Mouse (Mus musculus): ENCODE measurements around the gene Sorbs1. TPM values are rescaled to one million over a fixed set of nuclear protein-coding genes. Genes with fewer than 3 reads are reported as not detected.

Gene Sorbs1
- total RNA-seq, 1 experiment from 2014 or later: 12.4 TPM

DNA sequence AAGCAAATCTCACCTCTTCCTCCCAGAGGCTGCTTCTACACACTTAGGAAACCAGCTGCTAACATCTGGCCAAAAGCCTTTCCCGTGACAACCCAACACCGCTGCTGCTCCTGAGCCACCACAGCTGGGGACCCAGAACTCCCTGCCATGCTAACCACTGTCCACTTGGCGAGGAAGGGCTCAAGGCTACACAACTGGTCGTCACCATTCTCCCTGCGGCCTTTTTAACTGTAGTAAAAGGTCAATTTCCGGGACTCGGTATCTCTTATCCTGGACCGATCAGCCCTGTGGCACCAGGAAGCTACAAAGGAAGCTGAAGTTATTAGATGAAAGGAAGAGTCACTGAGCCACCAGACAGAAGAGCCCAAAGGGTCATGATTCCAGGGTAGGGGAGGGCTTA, 22.8 kb downstream of the Sorbs1 start:
- ATAC-seq (replicated peaks; ENCODE audit: insufficient number of reproducible peaks, low FRiP score, low TSS enrichment, poor library complexity, severe bottlenecking): no peak

GRCm38 (mm10) chr19:40489633-40490032, 23.9 kb downstream of the Sorbs1 start:
- no peak for ATAC-seq (replicated peaks; ENCODE audit: insufficient number of reproducible peaks, low FRiP score, low TSS enrichment, poor library complexity, severe bottlenecking)

DNA sequence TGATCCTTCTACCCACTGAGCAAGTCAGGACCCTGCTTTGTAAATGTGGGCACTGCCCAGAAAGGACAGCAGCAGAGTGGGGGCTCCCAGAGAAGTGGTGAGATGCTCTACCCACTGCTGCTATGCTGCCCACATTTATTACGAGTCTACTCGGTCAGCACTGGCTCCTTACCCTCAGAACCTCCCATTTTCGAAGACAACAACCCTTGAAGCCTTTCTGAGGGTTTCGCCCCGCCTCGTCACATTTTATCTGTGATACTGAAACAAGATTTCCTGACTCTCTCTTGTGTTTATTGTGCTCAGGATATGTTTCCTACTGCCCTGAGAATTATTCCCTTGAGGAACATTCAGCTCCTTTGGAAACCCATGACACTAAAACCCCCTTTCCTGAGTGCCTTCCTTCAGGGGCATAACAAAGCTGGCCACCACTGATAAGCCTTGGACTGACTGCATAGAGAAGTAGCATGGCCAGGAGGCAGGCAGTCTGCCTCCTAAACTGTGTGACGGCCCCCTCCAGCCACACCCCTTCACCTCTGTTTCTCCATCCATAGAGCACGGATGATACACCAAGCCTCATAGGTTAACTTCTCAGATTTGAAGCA, 24.6 kb downstream of the Sorbs1 start:
- no peak for ATAC-seq (replicated peaks; ENCODE audit: insufficient number of reproducible peaks, low FRiP score, low TSS enrichment, poor library complexity, severe bottlenecking)

DNA sequence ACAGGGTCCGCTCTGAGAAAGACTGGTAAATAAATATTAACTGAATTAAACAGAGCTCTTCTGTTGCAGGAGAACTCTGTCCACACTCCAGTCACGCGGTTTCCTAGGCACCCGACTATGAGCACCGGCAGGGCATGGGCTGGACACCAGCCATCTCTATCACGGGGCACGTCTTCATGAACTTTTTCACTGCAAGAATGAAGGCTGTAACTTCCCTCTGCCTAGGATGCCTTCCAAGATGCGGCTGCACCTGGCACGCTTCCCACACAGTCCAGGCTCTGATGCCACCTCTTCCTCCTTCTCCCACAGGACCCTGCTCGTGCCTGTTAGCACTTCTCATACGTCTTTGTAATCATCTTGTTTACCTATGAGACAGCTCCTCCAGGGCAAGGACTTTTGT, 26.0 kb downstream of the Sorbs1 start:
- ATAC-seq (replicated peaks; ENCODE audit: insufficient number of reproducible peaks, low FRiP score, low TSS enrichment, poor library complexity, severe bottlenecking): no peak

DNA sequence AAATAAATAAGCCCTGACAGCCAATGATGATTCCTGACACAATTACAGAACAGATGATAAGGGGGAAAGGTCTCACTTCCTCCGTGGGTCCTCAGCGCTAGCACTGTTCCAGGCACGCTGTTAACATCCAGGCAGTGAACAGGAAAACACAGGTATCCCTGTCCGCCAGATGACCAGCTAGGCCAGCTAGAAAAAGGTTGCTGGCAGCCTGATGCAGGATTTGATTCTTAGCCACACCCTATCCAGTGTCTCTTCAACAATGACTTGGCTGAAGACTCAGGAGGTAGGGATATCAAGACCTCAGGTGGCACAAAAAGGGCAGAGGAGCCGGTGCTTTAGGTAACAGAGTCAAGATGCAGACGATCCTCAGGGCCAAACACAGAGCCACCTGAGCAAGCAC, 32.5 kb downstream of the Sorbs1 start:
- ATAC-seq (replicated peaks; ENCODE audit: insufficient number of reproducible peaks, low FRiP score, low TSS enrichment, poor library complexity, severe bottlenecking): no peak

DNA sequence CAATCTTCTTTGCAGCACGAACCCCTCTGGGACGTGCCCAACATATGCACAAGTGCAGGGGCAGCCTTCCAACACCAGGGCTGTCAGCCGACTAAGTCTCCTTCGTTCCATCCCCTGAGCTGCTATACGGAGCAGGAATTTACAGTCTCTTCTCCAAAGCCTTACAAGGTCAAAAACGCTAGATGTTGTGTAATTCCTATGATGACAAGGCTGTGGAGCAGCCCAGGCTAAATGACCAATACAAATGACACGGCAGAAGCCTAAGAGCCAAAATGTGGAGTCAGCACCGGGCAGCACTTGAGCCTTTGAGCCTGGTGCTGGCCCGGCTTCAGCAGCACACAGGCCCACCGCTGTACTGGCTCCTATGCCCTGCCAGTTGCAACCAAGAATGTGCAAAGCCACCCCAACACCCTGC, 35.4 kb downstream of the Sorbs1 start:
- no peak for ATAC-seq (replicated peaks; ENCODE audit: insufficient number of reproducible peaks, low FRiP score, low TSS enrichment, poor library complexity, severe bottlenecking)

GRCm38 (mm10) chr19:40477445-40477941, 36.1 kb downstream of the Sorbs1 start:
- no peak for ATAC-seq (replicated peaks; ENCODE audit: insufficient number of reproducible peaks, low FRiP score, low TSS enrichment, poor library complexity, severe bottlenecking)

GRCm38 (mm10) chr19:40476491-40476890, 37.1 kb downstream of the Sorbs1 start:
- no peak for ATAC-seq (replicated peaks; ENCODE audit: insufficient number of reproducible peaks, low FRiP score, low TSS enrichment, poor library complexity, severe bottlenecking)

DNA sequence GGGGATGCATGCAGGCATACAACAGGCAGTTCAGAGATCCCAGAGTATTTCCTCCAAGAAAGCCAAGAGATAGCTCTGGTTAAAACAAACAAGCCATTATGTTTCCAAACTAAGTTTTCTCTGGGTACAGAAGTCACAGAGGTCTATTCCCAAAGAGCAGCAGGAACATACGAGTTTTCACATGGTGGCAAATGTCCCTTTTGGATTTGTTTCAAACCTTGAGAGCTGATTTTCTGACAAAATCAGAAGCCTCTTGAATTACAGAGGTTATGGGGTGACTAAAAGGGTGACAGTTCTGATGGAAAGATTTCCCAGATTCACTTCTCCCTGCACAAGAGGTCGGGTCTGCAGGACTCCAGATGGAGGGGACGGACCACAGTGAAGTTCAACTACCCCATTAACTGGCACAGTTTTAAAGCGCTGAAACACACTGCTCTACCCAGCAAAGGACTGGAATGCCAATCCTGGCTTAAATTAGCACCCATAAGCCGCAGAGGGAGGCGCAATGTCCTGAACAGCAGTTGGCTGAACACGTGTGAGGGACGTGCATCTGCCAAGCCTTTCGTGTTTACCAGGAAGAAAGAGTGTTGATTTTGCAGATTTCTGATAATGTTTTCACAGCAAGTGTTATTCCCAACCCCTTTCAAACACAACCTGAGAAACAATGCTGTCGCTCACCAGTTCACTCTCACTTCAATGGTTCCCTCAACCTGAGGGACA, 41.9 kb downstream of the Sorbs1 start:
- no peak for ATAC-seq (replicated peaks; ENCODE audit: insufficient number of reproducible peaks, low FRiP score, low TSS enrichment, poor library complexity, severe bottlenecking)

DNA sequence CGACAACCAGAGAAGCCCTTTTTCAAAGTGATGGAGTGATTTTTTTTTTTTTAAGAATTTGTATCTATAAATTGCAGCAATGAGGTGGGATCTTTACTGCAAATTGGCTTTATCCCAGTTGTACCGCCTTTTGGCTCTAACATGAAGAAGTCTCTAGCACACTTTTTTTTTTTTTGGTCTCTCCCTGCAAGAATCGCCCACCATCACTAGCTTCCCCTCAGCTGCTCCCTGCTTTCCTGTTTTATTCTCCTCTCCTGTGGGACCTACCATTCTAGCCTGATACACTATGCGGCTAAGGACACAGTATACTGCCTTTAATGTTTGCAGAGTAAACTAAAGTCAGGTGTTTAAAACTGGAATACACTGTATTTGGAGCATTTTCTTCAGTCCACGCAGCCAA, 43.8 kb downstream of the Sorbs1 start:
- ATAC-seq (replicated peaks; ENCODE audit: insufficient number of reproducible peaks, low FRiP score, low TSS enrichment, poor library complexity, severe bottlenecking): no peak

- ATAC-seq (replicated peaks; ENCODE audit: insufficient number of reproducible peaks, low FRiP score, low TSS enrichment, poor library complexity, severe bottlenecking): no peak
Measured at GRCm38 (mm10) chr19:40468308-40468707, 45.3 kb downstream of the Sorbs1 start.

DNA sequence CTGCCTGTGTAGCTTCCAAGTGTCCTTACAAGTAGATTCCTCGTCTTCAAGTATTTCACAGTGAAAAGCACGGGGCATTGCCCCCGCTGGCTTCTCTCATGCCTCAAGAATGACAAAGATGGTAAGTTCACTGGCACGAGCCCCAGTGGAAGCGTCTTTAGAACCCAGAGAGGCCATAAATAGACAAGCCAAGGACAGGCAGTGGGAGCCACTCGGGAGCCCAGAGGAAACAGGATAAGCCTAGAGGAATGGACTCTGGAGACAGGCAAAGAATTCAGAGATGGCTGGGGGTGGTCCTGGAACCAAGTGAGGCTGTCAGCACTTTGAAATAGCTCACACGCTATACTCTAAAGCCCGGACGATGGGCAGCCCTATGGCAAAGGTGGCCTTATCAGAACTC, 45.8 kb downstream of the Sorbs1 start:
- ATAC-seq (replicated peaks; ENCODE audit: insufficient number of reproducible peaks, low FRiP score, low TSS enrichment, poor library complexity, severe bottlenecking): no peak

DNA sequence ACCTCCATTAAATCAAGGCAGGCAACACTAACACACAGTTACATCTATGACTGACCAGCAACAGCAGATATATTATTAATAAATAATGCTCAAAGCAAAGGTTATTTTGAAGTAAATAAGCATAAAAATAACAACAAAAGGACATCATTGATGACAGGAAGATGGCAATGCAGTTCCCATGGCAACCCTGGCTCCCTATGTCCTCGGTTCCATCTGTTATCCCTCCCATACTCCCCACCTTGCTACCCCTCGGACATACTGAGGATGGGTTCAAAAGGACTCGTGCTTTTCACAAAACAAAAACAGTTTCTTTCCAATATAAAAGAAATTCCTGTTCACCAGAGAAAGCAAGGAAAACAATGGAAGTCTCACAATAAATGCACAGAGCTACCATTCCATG, 48.2 kb downstream of the Sorbs1 start:
- ATAC-seq (replicated peaks; ENCODE audit: insufficient number of reproducible peaks, low FRiP score, low TSS enrichment, poor library complexity, severe bottlenecking): no peak

GRCm38 (mm10) chr19:40464408-40464807, 49.2 kb downstream of the Sorbs1 start:
- ATAC-seq (replicated peaks; ENCODE audit: insufficient number of reproducible peaks, low FRiP score, low TSS enrichment, poor library complexity, severe bottlenecking): no peak

DNA sequence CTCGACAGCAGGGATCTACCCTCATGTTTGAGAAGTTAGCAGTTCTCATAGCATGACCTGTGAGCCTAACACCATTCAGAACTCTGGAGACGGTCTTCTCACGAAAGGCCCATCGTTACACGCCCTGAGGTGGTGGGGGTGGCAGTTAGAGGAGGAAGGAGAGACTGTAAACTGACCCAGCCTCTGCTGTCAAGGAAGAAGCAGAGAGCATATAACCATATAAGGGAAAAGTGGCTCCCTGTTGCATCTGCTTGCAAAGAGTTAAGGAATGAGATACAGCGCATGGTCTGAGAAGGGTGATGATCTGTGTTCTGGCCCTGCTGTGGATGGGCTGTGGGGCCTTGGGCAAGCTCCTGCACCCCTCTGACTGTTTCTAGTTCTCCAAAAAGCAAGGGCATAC, 50.7 kb downstream of the Sorbs1 start:
- no peak for ATAC-seq (replicated peaks; ENCODE audit: insufficient number of reproducible peaks, low FRiP score, low TSS enrichment, poor library complexity, severe bottlenecking)

DNA sequence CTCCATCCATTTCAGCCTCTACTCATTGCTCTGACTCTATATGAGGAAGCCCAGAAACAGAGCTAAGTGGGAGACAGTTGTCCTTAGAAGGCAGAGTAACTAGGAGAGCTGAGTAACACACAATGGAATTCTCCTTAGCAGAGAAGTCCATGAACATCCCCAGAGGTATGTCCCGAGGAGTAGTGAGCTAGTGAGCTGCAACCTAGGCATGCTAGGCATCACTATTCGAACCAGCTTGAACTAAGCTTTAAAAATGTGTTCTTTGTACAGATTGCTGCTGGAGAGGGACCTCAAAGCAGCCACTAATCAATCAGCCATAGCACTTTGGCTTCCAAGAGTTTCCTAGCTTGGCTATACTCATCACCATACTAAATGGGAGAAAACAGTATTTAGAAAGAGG, 51.1 kb downstream of the Sorbs1 start:
- ATAC-seq (replicated peaks; ENCODE audit: insufficient number of reproducible peaks, low FRiP score, low TSS enrichment, poor library complexity, severe bottlenecking): no peak

- no peak for ATAC-seq (replicated peaks; ENCODE audit: insufficient number of reproducible peaks, low FRiP score, low TSS enrichment, poor library complexity, severe bottlenecking)
Measured at GRCm38 (mm10) chr19:40461662-40462061, 51.9 kb downstream of the Sorbs1 start.

GRCm38 (mm10) chr19:40460854-40461490, 52.6 kb downstream of the Sorbs1 start:
- ATAC-seq (replicated peaks; ENCODE audit: insufficient number of reproducible peaks, low FRiP score, low TSS enrichment, poor library complexity, severe bottlenecking): no peak

DNA sequence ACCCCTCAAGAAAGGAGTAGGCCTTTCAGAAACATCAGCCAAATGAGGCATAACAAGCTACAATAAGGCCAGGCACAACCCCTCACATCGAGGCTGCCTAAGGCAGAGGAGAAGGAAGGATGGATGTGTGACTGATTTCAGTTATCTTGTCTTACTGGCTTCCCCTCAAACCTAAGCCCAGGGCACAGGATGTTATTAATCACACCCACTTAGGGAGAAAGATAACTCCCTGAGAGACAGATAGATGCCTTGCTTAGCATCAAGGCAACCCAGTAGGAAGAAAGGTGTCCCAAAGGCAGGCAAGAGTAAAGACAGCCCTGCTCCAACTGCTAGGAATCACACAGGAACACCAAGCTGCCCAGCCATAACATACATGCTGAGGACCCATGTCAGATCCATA, 54.2 kb downstream of the Sorbs1 start:
- ATAC-seq (replicated peaks; ENCODE audit: insufficient number of reproducible peaks, low FRiP score, low TSS enrichment, poor library complexity, severe bottlenecking): no peak

DNA sequence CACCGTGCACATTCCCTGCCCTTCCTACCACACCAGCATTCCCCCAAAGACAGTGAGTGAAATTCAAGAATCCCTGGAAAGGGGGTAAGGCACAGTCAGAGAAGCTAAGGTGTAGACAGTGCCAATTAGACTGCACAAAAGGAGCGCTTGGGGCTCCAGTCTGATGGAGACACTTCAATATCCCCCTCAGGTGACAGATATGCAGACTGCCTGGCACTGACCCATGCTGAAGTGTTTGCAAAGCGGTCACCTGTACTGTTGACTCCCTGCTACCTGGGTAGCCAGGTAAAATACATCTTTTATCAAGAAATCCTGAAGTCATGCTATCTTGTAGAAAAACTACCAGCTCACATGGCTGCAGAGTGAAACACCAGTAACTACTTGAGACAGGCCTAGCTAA, 54.8 kb downstream of the Sorbs1 start:
- ATAC-seq (replicated peaks; ENCODE audit: insufficient number of reproducible peaks, low FRiP score, low TSS enrichment, poor library complexity, severe bottlenecking): no peak

Measured in monocyte, adult 5-6 weeks (primary cell).